Mouse (Mus musculus) CD4-positive helper T cell, adult 2 months (primary cell): Measurements from ENCODE around the gene Spred1.
A peak's percentile ranks its signal among the peaks of the same experiment; 100 is the strongest.

Experiments
- DNase-seq: peaks from one replicate; pipeline ENCODE4 v3.0.0-alpha.2; 2012; ENCODE audit warnings: low read depth, missing footprints, low spot score

Gene Spred1

GRCm38 (mm10) chr2:117121212-117121983, at the start of gene Spred1:
Gene Spred1 (plus strand): TSS chr2:117121374.
- DNase-seq: peak; percentile 55

GRCm38 (mm10) chr2:117071596-117071995, 49.6 kb upstream of the Spred1 start:
- DNase-seq: no peak

DNA sequence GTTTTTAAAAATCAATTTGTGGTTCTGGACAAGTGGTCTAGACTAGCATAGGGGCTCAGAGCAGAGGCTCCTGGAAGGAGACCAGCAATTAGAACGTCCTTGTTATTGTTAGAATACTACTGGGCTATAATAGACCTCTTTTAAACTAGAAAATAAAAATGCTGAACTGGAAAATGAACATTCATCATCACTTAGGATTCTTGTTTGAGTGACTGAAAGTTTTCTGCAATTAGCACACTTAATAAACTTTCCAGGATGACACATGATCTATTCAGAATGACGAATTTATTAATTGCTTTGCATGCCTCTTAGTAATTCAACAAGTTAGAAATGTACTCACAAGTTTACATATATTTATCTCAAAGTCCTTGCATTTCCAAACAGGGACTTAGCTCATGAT, 42.5 kb upstream of the Spred1 start:
- no peak for DNase-seq

DNA sequence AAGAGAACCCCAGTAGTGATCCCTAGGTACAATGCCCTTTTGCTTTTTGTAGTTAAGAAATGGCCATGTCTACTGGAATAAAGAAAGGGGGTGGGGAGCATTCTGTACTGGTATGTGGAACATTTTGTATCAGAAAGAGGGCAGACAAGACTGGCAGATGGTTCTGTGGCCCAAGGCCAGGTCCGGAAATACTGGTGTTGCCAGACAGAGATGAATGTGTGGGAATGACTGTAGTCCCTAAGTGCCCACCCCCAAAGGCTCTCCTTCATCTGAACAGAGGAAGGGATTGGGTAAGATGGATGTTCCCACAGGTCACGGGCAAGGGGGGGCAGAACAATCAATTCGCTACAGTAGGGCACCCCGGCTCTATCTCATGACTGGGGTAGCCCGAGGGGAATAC, 41.6 kb upstream of the Spred1 start:
- no peak for DNase-seq

- DNase-seq: no peak
Measured at GRCm38 (mm10) chr2:117086002-117086765, 35.0 kb upstream of the Spred1 start.

GRCm38 (mm10) chr2:117086766-117087457, 34.3 kb upstream of the Spred1 start:
- no peak for DNase-seq

DNA sequence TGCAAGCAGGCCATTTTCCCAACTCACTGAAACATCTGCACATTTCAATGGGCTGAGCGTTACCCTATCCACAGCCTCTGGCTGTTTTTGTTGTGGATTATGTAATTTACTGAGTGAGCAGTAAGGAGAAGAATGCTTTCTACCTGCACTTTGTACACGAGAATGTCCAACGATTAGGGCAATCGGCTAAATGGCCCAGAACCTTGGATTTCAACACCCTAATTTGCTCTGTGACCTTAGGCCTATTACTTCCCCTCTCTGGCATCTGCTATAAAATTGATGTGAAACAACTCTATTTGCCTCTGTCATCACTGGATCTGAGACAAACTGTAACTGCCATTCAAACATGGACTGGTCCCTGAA, 33.7 kb upstream of the Spred1 start:
- DNase-seq: no peak

- peak; percentile 25 for DNase-seq
Measured at GRCm38 (mm10) chr2:117089482-117089881, 31.7 kb upstream of the Spred1 start.

DNA sequence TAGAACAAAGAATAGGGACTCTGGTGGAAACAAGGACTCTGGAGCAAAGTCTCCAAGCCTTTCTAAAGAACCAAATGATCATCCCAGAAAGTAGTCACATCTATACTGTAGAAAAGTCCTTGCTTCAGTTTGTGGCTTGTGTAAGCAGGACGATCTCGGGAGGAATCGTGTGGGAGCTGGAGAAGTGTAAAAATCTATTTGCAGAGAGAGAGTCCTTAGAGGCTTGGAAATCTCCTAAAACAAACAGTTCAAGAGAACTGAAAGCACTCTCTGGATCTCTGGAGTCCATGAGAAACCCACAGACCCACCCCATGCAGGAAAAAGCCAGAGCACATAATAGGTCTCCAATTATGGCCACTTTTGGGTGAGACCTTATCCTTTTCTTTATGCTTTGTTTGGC, 31.1 kb upstream of the Spred1 start:
- DNase-seq: no peak

- no peak for DNase-seq
Measured at GRCm38 (mm10) chr2:117092946-117093401, 28.2 kb upstream of the Spred1 start.

- DNase-seq: no peak
Measured at GRCm38 (mm10) chr2:117095491-117095890, 25.7 kb upstream of the Spred1 start.

- no peak for DNase-seq
Measured at GRCm38 (mm10) chr2:117097305-117097704, 23.9 kb upstream of the Spred1 start.

DNA sequence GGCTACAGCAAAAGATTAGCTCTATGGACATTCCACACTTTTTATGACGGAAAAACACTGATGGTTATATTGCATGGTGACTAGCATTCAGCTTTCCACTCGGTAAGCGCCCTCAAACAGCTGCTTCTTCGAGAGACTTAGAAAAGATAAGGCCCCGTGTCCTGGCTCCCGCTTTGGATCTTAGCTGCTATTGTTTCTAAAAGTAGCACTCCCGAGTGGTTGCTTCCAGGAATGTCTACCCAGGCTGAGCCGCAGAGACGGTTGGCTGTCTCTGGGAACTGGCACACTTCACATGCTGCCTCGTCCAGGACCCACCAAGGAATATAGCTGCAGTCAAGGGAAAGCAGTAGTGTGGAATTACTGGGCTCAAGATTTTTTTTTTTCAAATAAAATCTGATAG, 21.9 kb upstream of the Spred1 start:
- no peak for DNase-seq

GRCm38 (mm10) chr2:117103461-117103860, 17.7 kb upstream of the Spred1 start:
- no peak for DNase-seq

- DNase-seq: no peak
Measured at GRCm38 (mm10) chr2:117105407-117105806, 15.8 kb upstream of the Spred1 start.

GRCm38 (mm10) chr2:117108059-117108458, 13.1 kb upstream of the Spred1 start:
- DNase-seq: no peak

DNA sequence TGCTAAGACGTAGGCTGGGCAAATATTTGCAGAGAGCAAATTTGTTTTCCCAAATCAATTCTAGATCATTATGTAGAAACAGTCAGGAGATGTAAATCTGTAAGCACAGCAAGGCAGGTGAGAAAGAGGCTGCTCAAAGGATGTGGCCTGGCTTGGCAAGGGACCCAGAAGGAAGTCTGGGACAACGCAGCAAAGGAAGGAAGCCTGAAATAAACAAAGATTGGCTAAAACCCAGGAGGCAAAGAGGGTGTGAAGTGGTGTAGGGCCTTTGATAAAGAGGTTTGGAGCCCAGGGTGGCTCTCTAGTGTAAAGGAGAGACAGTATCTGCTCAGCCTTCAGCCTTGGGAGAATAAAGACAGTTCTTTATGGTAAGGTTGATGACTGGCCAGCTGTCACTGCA, 11.9 kb upstream of the Spred1 start:
- no peak for DNase-seq

DNA sequence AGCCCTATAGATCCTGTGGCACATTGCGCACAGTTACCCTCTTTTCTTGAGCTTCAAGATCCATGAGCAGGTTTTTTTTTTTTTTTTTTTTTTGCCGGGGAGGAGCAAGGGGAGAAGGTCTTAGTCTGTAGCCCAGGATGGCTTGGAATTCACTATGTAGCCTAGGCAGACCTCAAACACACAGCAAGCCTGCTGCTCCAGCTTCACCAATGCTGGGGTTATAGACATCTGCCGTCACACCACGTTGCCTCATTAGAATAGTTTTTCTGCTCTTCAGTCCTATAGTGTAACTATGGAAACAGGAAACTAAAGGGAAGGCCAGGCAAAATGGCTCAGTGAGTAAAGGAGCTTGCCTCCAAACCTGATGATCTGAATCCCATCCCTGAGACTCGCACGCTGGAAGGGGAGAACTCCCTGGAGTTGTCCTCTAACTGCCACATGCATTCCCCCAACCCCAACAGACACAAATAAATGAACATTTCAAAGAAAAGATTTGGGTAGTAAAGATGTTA, 10.8 kb upstream of the Spred1 start:
- no peak for DNase-seq

GRCm38 (mm10) chr2:117113262-117113661, 7.9 kb upstream of the Spred1 start:
- DNase-seq: no peak

DNA sequence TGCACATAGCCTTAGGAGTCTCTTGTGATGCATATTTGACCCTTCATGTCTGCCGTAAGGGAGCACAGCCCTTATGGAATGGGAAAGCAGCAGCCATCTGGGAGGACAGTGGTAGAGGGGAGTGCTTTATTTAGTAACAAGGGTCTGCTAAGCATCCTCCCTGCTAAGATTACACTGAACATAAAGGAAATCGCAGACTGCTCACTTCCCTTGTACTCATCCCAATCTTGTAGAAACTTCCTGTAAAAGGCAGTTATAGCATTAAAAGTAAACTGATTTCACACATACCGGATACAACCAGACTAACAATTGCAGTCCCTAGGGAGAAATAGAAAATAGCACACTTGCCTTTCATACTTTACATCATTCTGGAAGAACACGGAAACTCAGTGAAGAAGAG, 7.4 kb upstream of the Spred1 start:
- no peak for DNase-seq

DNA sequence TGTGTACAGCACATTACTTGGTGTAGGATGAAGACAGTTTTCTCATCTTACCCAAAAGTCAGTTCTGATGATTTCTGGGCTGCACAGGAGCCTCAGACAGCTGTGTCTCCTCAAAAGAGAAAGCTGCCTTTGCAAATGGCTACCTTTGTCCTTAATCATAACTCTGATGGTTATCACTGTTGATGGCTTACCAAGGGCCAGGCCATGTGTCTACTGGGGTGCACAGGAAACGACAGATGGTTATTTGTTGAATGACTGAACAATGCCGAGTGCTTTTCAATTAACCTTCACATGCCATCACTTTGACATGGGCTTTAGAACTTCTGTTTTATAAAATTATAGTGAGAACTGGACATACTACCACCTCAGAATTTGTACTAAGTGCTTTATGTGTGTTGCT, 2.7 kb upstream of the Spred1 start:
- no peak for DNase-seq
